Mouse (Mus musculus): ENCODE measurements around the gene Rbp1. TPM values are rescaled to one million over a fixed set of nuclear protein-coding genes. Genes with fewer than 3 reads are reported as not detected.

The Rbp1 gene
- polyA plus RNA-seq, 1 experiment from 2014 or later = 51.5 TPM

GRCm38 (mm10) chr9:98421903-98422302 lies 858 bp upstream of the Rbp1 start:
- H3K4me3 ChIP-seq (ENCODE audit: low read length) = no peak overlapping the region
- ATAC-seq = 0 out of 2 replicates have a peak, but pooled peaks have one; percentile 19
- H3K4me2 ChIP-seq (ENCODE audit: low read depth, low read length) = no peak overlapping the region
- no peaks in the 10 kb centered on the region for H3K36me3 ChIP-seq (ENCODE audit: control insufficient read depth, insufficient read depth, low read length)
- no peaks in the 10 kb centered on the region for H3K27me3 ChIP-seq (replicated peaks; ENCODE audit: control insufficient read depth, insufficient read depth, low read length)
- peaks cover 26% of the 10 kb centered on the region for H3K4me1 ChIP-seq (ENCODE audit: control insufficient read depth, insufficient read depth, low read length)
- WGBS = 49% methylated on average over 3 of the region's 3 CpGs
- no peak overlapping the region for H3K27ac ChIP-seq (ENCODE audit: low read length)
- H3K9ac ChIP-seq (ENCODE audit: low read depth, low read length) = no peak overlapping the region
- no peaks in the 10 kb centered on the region for H3K9me3 ChIP-seq (ENCODE audit: control insufficient read depth, low read length)

GRCm38 (mm10) chr9:98423691-98424090 lies 930 bp downstream of the Rbp1 start:
- ATAC-seq = no peak
- Histone ChIP-seq H3K9ac (ENCODE audit: low read depth, low read length) (no peak overlapping the region), H3K9me3 (ENCODE audit: control insufficient read depth, low read length) (no peaks in the 10 kb centered on the region), H3K4me1 (ENCODE audit: control insufficient read depth, insufficient read depth, low read length) (peaks cover 41% of the 10 kb centered on the region), H3K36me3 (ENCODE audit: control insufficient read depth, insufficient read depth, low read length) (no peaks in the 10 kb centered on the region), H3K27ac (ENCODE audit: low read length) (no peak overlapping the region), H3K27me3 (replicated peaks; ENCODE audit: control insufficient read depth, insufficient read depth, low read length) (no peaks in the 10 kb centered on the region), H3K4me3 (ENCODE audit: low read length) (no peak overlapping the region), H3K4me2 (ENCODE audit: low read depth, low read length) (no peak overlapping the region)
- WGBS = 11% methylated on average over 4 of the region's 4 CpGs

GRCm38 (mm10) chr9:98424291-98424690 lies 1.5 kb downstream of the Rbp1 start:
- Histone ChIP-seq H3K9me3 (ENCODE audit: control insufficient read depth, low read length) (no peaks in the 10 kb centered on the region), H3K4me3 (ENCODE audit: low read length) (peak overlapping the region; percentile 62), H3K27ac (ENCODE audit: low read length) (no peak overlapping the region), H3K36me3 (ENCODE audit: control insufficient read depth, insufficient read depth, low read length) (no peaks in the 10 kb centered on the region), H3K4me2 (ENCODE audit: low read depth, low read length) (peak overlapping the region; percentile 76), H3K4me1 (ENCODE audit: control insufficient read depth, insufficient read depth, low read length) (peaks cover 44% of the 10 kb centered on the region), H3K27me3 (replicated peaks; ENCODE audit: control insufficient read depth, insufficient read depth, low read length) (no peaks in the 10 kb centered on the region), H3K9ac (ENCODE audit: low read depth, low read length) (peak overlapping the region; percentile 75)
- 5% methylated on average over 8 of the region's 8 CpGs for WGBS
- no peak; the same call in 1 of the 2 replicates for ATAC-seq

GRCm38 (mm10) chr9:98424725-98425210 lies 2.0 kb downstream of the Rbp1 start:
- Histone ChIP-seq H3K36me3 (ENCODE audit: control insufficient read depth, insufficient read depth, low read length) (no peaks in the 10 kb centered on the region), H3K9ac (ENCODE audit: low read depth, low read length) (peak overlapping the region; percentile 75), H3K4me1 (ENCODE audit: control insufficient read depth, insufficient read depth, low read length) (peaks cover 49% of the 10 kb centered on the region), H3K4me3 (ENCODE audit: low read length) (peak overlapping the region; percentile 62), H3K4me2 (ENCODE audit: low read depth, low read length) (peak overlapping the region; percentile 76), H3K9me3 (ENCODE audit: control insufficient read depth, low read length) (no peaks in the 10 kb centered on the region), H3K27ac (ENCODE audit: low read length) (peak overlapping the region; percentile 46), H3K27me3 (replicated peaks; ENCODE audit: control insufficient read depth, insufficient read depth, low read length) (no peaks in the 10 kb centered on the region)
- peak; percentile 69 for ATAC-seq
- 1% methylated on average over 37 of the region's 42 CpGs for WGBS

- peak overlapping the region; percentile 76 for H3K4me2 ChIP-seq (ENCODE audit: low read depth, low read length)
- WGBS = 11% methylated on average over 19 of the region's 19 CpGs
- H3K27ac ChIP-seq (ENCODE audit: low read length) = peak overlapping the region; percentile 46; the same call in 1 of the 2 replicates
- H3K9me3 ChIP-seq (ENCODE audit: control insufficient read depth, low read length) = no peaks in the 10 kb centered on the region
- H3K36me3 ChIP-seq (ENCODE audit: control insufficient read depth, insufficient read depth, low read length) = no peaks in the 10 kb centered on the region
- no peak for ATAC-seq
- H3K9ac ChIP-seq (ENCODE audit: low read depth, low read length) = peak overlapping the region; percentile 75
- H3K4me3 ChIP-seq (ENCODE audit: low read length) = peak overlapping the region; percentile 62
- peaks cover 53% of the 10 kb centered on the region for H3K4me1 ChIP-seq (ENCODE audit: control insufficient read depth, insufficient read depth, low read length)
- no peaks in the 10 kb centered on the region for H3K27me3 ChIP-seq (replicated peaks; ENCODE audit: control insufficient read depth, insufficient read depth, low read length)
These were observed 2.7 kb downstream of the Rbp1 start for GRCm38 (mm10) chr9:98425351-98425880.

- 61% methylated on average over 4 of the region's 4 CpGs for whole genome bisulfite sequencing
- no peaks in the 10 kb centered on the region for H3K36me3 ChIP-seq (ENCODE audit: control insufficient read depth, insufficient read depth, low read length)
- peaks cover 65% of the 10 kb centered on the region for H3K4me1 ChIP-seq (ENCODE audit: control insufficient read depth, insufficient read depth, low read length)
- ATAC-seq = no peak
- H3K9ac ChIP-seq (ENCODE audit: low read depth, low read length) = no peak overlapping the region
- no peak overlapping the region for H3K4me3 ChIP-seq (ENCODE audit: low read length)
- H3K27me3 ChIP-seq (replicated peaks; ENCODE audit: control insufficient read depth, insufficient read depth, low read length) = no peaks in the 10 kb centered on the region
- H3K9me3 ChIP-seq (ENCODE audit: control insufficient read depth, low read length) = no peaks in the 10 kb centered on the region
- H3K27ac ChIP-seq (ENCODE audit: low read length) = peak overlapping the region; percentile 52; the same call in 1 of the 2 replicates
- no peak overlapping the region for H3K4me2 ChIP-seq (ENCODE audit: low read depth, low read length)
These were observed 5.3 kb downstream of the Rbp1 start for GRCm38 (mm10) chr9:98427906-98428517.

- Histone ChIP-seq H3K36me3 (ENCODE audit: control insufficient read depth, insufficient read depth, low read length) (no peaks in the 10 kb centered on the region), H3K4me2 (ENCODE audit: low read depth, low read length) (no peak overlapping the region), H3K4me1 (ENCODE audit: control insufficient read depth, insufficient read depth, low read length) (peaks cover 68% of the 10 kb centered on the region), H3K9me3 (ENCODE audit: control insufficient read depth, low read length) (no peaks in the 10 kb centered on the region), H3K27ac (ENCODE audit: low read length) (peak overlapping the region; percentile 2; the same call in 1 of the 2 replicates), H3K27me3 (replicated peaks; ENCODE audit: control insufficient read depth, insufficient read depth, low read length) (no peaks in the 10 kb centered on the region), H3K4me3 (ENCODE audit: low read length) (no peak overlapping the region), H3K9ac (ENCODE audit: low read depth, low read length) (no peak overlapping the region)
- 61% methylated on average over 8 of the region's 8 CpGs for WGBS
- no peak for ATAC-seq
These were observed 6.0 kb downstream of the Rbp1 start for GRCm38 (mm10) chr9:98428783-98429182.

GRCm38 (mm10) chr9:98429806-98430205 lies 7.0 kb downstream of the Rbp1 start:
- Histone ChIP-seq H3K27me3 (replicated peaks; ENCODE audit: control insufficient read depth, insufficient read depth, low read length) (no peaks in the 10 kb centered on the region), H3K9me3 (ENCODE audit: control insufficient read depth, low read length) (no peaks in the 10 kb centered on the region), H3K4me3 (ENCODE audit: low read length) (no peak overlapping the region), H3K27ac (ENCODE audit: low read length) (peak overlapping the region; percentile 2), H3K4me2 (ENCODE audit: low read depth, low read length) (peak overlapping the region; percentile 34; the same call in 1 of the 2 replicates), H3K9ac (ENCODE audit: low read depth, low read length) (0 out of 2 replicates have a peak overlapping the region, but pooled peaks have one; percentile 9), H3K4me1 (ENCODE audit: control insufficient read depth, insufficient read depth, low read length) (peaks cover 68% of the 10 kb centered on the region), H3K36me3 (ENCODE audit: control insufficient read depth, insufficient read depth, low read length) (no peaks in the 10 kb centered on the region)
- WGBS = 19% methylated on average over 7 of the region's 7 CpGs
- peak; percentile 32 for ATAC-seq

GRCm38 (mm10) chr9:98430528-98430927 lies 7.8 kb downstream of the Rbp1 start:
- Histone ChIP-seq H3K4me1 (ENCODE audit: control insufficient read depth, insufficient read depth, low read length) (peaks cover 64% of the 10 kb centered on the region), H3K27me3 (replicated peaks; ENCODE audit: control insufficient read depth, insufficient read depth, low read length) (no peaks in the 10 kb centered on the region), H3K4me2 (ENCODE audit: low read depth, low read length) (no peak overlapping the region), H3K27ac (ENCODE audit: low read length) (no peak overlapping the region), H3K36me3 (ENCODE audit: control insufficient read depth, insufficient read depth, low read length) (no peaks in the 10 kb centered on the region), H3K9me3 (ENCODE audit: control insufficient read depth, low read length) (no peaks in the 10 kb centered on the region), H3K9ac (ENCODE audit: low read depth, low read length) (no peak overlapping the region), H3K4me3 (ENCODE audit: low read length) (no peak overlapping the region)
- WGBS = 38% methylated on average over 3 of the region's 3 CpGs
- no peak for ATAC-seq

Measured in intestine, embryonic 16.5 days (tissue).